Mouse (Mus musculus): ENCODE measurements around the gene Runx2.
A peak's percentile ranks its signal among the peaks of the same experiment; 100 is the strongest.

Gene Runx2

DNA sequence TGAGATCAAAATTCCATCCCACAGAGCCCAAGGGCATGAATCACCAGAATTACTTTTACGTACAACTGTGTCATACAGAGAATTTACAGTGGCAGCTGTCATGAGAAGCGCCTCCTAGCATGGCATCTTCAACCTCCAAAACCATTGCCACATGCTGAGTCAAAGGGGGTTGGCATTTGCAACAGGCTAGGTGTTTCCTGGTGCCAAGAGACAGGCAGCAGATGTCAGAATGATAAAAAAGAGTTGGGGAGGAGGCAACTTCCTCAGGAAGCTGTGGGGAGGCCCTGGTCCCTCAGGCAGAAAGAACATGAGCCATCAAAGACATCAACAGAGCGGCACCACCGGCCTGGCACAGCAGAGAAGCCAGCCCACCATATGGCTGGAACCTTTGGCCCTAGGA lies 160.1 kb downstream of the Runx2 start:
- no peak for DNase-seq

DNA sequence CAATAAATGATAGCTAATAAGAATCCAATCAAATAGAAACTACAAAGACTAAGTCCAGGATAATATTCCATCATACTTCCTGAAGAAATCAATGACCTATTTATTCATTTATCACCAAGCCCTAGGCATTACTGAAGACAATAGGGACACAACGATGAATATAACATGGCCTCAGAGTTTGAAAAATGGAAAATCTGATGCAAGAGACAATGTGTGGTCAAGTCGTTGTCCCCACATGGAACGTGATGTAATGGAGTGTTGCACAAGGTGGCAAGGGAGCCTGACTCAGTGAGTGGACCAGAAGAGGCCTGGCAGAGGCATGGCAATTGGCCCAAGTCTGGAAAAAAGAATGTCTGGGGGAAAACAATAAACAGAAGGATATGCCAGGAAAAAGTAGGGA lies 161.5 kb downstream of the Runx2 start:
- no peak for DNase-seq

DNA sequence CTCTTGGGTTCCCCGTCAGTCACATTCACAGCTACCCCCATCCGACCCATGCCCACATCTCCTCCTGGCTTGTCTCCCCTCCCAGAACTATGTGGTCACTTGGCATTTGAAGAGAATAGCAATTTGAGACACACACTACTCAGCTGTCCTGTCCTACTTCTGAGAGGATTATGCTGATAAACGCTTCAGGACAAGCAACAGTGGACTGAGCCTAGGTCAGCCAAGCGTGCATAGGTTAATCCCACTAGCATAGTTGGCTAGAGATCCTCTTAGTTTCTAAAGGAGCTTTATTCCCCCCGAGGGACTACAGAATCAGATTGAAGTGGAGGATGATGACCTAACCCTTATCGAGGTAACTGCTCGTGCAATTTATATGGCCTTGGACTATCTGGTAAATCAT lies 162.5 kb downstream of the Runx2 start:
- DNase-seq = no peak

DNA sequence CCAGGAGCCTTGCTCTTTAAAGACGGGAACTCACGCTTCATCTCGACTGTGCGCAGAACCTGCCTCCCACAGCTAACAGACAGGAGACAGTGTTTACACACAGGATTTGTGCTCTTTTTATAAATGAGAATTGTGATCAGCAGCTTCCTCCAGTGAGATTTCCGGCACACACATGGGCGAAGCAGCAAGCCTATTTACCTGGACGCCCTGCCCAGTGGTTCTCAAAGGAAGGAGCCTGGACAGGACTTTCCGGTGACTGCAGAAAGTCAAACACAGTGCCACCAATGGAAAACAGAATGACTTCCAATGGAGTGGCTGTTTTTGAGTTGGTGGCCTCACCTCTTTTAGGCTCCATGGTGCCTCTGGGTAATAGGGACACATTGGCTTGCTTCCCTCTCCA lies 163.0 kb downstream of the Runx2 start:
- no peak for DNase-seq

DNA sequence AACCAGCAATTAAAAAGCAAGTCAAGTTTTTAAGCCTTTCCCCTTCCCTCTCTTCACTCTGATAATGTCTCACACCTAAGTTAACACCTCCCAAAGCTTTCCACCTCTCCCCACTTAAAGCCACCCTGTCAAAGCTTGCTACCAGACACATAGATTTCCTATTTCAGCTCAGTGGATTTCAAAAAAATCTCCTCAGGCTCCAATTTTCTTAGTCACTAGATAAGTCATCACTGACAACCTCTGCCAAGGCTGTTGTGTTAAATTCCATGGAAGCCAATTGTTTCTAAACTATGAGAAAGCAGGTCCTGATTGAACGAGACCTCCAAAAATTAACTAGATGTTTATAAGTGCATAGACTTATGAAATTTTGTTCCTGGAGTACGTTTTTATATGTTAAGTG lies 164.2 kb downstream of the Runx2 start:
- no peak for DNase-seq

DNA sequence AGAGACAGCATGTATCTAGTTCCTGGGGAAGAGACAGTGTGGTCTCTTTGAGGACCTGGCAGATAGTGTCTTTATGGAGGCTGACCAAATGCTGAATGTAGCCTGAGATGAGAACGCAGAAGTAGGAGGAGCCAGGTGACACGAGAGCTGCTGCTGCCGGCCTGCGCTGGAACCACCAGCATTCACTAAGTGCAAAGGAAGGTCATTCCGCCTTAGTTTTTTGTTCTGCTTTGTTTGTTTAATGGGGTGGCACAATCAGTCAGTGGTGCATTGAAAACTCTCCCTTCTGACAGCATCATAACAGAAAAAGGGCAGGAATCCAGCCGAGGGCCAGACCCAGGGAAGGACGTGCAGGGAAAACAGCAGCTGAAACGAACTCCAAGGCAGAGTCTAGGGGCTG lies 165.5 kb downstream of the Runx2 start:
- no peak for DNase-seq

DNA sequence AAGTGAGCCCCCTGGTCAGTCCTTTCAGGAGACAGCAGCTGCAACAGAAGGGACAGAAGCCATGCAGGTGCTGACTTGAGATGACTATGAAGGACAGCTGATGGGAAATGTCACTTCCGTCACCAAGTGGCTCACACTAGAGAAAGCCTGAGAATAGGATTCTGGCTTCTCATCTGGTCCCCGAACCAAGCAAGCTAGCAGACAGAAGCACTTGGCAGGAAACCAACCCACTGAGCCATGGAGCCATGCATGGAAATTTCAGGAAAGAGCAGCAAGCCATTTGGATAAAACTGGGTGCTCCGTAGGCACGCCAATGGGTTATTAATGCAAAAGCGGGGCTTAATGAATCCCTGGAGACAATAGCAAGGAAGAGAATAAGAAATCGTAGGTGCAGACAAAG lies 166.7 kb downstream of the Runx2 start:
- DNase-seq = no peak

DNA sequence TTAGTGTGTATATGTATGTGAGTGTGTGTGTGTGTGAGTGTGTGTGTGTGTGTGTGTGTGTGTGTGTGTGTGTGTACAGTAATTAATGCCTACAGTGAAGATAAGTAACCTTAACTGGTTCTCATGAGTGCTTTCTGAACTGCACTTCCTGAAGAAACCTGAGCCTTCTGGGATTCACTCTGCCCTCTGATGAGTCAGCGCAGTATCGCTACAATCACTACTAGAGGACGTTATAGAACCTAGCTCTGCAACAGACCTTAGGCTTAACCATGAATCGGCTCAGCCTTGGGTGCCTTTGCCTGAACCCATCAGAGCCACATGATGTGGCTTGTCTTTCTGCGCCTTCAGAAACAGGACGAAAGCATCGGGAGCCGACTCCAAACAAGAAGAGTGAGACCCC lies 169.5 kb downstream of the Runx2 start:
- no peak for DNase-seq

DNA sequence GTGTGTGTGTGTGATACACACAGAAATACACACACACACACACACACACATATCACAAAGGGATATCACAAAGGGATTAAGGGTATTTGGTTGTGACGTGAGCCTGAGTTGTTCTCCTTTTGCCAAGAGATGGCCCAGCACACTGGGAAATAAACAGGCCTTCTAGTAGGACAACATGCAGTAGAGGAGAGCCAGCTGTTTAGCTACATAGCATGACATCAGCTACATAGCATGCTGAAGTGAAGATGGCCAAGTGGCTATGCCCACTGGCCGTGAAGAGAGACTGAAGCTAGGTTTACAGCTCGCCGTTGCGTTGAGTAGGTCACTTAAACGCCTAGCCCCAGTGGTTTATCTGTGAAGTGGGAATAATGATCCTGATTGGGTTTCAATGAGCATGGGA lies 171.3 kb downstream of the Runx2 start:
- DNase-seq = no peak

DNA sequence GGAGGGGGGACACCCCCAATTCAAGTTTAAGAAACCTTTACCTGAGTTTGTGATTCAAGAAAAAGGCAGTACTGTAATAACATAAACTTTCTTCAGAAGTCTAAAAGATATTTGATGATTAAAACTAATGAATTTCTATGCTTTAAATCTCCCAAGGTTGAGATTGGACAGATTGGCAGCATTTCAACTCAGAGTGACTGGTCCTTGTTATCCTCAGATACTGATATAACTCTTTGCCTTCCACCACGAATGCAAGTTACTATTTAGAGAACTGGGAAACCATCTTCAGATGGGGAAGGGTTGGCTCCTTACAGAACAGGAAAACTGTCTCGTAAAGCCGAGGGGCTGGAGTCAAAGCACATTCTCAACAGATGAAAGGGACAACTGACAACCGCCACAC lies 172.5 kb downstream of the Runx2 start:
- DNase-seq = no peak

DNA sequence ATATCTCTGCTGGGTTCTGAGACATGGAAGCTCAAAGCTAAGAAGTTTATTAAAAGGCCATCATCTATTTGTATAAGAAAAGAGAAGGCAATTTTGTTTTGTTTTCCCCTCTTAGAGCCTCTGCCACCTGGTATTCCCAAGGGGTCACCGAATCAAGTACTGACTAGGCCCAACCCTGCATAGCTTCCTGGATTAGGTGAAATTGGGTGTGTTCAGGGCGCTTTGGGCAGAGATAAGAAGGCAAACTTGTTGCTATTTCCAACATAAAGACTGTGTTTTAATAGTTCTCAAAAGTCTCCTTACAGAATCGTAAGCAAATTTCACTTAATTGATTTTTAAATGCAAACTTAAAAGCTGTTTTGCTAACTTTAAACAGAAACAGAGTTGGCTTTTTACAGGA lies 173.7 kb downstream of the Runx2 start:
- DNase-seq = no peak

DNA sequence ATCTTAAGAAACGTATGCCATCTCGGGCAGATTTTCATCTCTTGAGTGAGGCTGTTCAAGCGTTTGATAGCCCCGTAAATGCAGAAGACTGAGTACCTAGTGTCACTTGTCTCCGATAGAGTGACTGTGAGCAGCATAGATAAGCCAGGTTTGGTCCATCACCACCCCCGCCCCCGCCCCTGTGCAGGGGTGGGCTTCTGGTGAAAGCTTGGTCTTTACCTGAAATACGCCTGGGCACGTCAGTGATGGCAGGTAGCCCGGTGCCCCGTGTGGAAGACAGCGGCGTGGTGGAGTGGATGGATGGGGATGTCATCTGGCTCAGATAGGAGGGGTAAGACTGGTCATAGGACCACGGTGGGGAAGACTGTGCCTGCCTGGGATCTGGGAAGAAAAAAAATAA lies 175.2 kb downstream of the Runx2 start:
- DNase-seq = no peak

DNA sequence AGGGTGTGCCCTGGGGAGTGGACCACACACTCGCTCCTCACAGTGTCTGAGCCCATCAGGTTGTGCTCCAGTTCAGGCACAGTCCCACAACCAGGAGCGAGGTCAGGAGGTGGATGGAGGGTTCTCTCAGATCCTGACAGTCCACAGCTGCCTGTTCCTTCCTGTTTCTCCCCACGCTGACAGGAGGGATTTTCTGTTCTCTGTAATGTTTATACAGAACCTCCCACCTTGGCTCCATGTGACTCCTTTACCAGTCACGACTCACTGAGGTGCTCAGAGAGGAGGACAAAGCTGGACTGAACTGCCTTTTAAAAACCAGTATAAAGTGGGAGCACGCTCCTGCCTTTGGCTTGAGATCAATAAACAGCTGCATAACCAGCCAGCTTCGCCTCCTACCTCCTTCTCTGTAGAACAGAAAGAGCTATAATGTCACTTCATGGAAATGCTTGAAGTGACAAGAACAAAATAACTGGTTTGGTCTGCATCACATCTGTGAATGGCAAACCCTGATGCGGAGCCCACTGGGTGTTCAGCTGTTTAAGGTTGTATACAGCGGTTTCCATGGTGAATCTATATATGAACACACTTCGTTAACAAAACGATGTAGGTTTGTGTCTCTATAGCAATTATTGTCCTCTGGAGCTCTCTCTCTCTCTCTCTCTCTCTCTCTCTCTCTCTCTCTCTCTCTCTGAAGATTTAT lies 177.3 kb downstream of the Runx2 start:
- DNase-seq = no peak

DNA sequence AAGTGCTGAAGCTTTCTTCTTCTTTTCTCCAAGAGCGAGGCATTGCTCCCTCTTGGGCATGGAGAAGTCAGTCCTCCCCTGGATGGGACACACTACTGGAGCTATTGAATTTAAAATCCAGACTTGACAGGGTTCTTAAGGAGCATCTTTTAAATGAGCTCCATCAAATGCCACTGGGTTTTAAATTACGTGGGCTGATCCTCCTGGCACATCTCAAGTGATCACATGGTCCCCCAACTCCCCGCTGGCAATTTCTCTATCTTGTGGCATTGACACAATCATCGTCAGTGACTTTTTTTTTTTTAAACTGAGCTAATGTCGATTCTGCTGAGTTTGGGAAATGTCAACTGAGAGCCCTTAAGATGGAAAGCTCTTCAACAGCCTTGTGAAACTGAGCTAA lies 180.1 kb downstream of the Runx2 start:
- no peak for DNase-seq

DNA sequence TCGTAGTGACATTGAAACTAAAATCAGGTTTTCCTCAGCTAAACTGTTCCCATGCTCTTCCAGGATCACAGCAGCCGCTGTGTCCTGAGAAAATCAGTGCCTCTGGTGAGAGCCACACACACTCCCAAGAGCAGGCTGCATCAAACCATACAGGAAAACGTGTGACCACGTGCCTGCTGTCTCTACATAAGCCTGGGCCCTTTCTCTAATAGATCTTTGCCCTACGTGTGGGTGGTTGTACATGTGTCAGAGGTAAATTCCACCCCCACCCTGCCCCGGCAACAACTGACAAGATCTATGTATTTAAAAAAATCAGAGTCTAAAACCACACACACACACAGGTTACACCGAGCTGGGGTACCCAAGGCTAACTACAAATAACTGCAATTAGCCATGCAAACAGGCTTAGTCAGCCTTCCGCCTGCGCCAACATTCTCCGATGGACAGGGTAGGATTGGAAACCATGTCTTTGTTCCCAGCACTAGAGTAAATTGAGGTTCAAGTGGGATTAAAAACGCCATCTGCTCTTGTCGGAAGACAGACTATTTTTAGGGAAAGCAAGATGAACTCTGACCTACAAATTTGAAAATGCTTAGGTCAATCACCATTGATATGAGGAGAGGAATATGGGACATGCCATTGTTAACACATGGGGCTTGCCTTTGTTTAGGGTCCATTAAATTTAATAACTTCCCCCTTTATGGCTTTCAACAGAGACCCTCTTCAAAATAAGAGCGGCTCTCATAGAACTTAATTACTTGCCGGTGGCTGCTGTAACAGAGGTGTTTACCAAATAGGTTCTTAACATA lies 180.8 kb downstream of the Runx2 start:
- DNase-seq = no peak

DNA sequence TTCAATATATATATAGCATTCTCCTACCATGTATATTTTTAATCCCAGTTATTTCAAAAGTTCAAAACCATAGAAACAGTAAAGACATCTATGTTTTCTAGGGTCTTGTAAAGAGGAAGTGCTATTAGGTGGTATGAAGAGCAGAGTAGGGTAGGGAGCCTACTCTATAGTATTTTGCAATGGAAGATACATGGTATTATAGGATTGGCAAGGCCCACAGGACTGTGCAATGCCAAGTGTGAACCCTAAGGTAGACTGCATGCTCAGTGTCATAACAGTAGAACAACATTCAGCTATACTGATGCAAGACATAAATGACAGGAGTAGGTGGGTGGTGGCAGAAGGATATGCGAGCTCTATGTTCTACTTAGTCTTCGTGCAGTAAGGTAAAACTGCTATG lies 181.7 kb downstream of the Runx2 start:
- DNase-seq = no peak

DNA sequence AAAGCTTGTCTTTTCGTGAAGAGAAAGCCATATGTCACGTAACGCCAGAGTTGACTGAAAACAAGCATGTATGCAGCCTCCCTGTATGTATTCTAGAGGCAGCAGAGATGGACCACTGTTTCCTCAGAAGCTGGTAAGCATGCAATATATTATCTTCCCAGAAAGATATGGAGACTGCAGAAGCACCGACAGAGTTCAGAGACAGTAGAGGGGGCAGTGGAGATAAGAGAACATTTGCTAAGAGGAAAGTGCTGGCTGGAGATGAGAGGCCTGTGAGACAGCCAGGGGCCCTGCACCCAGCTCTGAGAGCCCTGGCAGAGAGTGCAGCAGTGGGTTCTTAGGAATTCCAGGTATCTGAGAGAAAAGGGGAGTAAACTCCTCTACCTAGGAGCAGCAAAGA lies 182.3 kb downstream of the Runx2 start:
- no peak for DNase-seq

DNA sequence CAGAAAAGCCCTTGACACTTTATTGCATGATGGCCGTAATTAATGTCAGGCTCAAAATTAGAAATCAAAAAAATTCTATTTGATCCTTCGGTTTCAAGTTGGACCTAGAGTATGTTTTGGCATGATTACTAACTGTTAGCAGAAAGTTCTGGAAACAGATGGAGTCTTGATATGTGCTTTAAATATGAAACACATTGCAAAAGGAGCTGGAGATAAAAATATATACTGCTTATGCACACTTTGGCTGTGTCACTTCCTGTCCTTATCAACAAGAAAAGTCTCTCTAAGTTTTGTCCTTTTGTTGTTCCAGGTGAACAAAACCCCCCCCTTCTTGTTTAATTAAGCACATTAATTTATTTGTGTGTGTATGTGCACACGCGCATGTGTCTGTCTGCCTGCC lies 183.0 kb downstream of the Runx2 start:
- DNase-seq = no peak

DNA sequence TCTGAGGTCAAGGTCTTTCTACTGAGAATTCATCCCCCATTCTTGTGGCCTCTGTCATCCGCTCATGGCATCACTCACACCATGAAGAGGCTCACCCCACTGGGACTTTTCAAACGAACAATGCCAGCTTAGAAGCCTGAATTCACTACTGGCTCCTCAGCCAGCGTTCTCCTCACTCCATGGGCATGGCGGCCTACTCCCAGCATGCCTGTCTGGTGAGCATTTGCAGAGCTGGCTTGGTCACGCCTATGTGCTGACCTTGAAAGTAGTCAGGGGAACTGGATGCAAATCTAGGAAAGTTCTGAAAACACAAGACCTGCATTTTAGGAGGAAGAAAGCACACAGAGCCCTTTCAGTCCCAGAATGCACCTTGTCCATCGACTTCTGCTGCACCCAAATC lies 187.3 kb downstream of the Runx2 start:
- DNase-seq = no peak

DNA sequence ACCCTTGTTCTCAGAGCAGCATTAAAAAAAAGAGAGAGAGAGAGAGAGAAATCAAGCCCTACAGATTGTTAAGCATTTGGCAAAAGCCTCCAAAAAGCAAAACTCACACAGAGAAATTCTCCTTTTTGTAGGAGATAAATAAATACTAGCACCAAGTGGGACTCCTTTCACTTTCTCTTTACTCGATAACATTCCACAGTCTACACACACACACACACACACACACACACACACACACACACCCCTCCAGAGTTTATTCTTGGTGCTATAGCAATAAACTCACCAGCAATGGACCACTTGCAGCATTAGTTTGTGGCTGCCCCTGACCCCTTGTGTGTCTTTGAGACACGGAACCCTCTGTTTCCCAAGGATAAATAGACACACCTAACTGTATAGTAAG lies 190.9 kb downstream of the Runx2 start:
- DNase-seq = no peak

DNA sequence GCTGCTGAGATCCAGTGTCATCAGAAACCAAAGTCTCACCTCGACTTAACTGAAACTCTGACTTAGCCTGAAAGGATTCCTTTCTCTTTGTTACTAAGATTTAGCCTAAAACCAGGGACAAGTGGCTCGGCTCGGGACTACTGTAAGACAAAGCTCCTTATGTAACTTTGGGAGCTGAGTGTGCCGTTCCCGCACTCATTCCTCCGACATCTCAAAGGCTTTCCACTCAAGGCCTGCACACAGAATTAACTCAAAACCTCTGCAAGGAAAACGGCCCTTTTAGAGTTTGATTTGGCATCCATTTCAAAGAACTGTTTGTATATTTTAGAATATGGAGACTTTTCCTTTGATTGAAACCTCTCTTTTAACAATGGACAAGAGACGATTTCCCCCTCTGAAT lies 191.3 kb downstream of the Runx2 start:
- no peak for DNase-seq

DNA sequence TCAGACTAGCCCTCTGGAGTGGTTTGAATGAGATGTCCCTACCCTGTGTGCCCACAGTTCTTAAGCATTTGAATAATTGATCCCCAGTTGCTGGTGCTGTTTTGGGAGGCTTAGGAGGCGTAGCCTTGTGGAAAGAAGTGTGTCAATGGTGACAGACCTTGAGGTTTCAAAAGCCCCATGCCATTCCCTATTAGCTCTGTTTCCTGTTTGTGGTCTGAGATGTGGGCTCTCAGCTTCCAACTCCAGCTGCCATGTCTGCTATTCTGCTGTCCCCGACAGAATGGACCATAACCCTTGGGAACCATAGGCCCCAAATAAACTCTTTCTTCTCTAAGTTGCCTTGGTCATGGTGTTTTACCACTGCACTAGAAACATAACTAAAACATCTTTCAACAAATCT lies 194.1 kb downstream of the Runx2 start:
- no peak for DNase-seq

DNA sequence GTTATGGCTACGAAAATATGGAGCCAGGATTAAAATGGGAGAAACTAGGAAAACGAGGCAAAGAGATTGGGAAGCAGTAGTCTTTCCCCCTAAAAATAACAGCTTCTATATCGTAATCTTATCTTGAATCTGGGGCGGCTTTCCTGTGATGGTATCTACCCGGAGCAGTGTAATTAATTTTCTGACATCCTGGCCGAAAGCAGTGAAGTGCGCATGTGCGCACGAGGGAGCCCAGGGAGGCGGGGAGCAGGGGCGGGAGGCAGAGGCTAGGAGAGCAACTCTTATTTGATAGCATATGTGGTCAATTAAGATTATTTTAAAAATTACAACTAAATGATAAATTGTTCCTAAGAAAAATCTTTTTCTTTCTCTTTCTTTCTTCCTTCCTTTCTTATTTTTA lies 195.9 kb downstream of the Runx2 start:
- peak; percentile 61 for DNase-seq

DNA sequence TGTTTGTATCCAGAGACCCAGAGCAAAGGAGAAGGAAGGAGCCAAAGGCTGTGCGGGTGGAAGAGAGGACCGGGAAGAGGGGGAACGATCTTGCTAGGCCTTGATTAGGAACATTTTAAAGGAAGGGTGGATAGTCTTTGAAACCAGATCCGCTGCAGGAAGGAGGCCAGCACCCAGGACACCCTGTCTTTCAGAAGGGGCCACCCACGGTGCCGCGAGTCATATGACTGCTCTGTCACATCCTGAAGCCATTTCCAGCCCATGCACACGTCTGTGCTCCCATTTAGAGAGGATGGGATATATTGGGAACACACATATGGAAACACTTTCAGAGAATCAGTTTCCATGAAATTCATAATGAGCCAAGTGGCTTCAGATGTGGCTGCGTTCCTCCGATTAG lies 196.4 kb downstream of the Runx2 start:
- peak; percentile 63 for DNase-seq

DNA sequence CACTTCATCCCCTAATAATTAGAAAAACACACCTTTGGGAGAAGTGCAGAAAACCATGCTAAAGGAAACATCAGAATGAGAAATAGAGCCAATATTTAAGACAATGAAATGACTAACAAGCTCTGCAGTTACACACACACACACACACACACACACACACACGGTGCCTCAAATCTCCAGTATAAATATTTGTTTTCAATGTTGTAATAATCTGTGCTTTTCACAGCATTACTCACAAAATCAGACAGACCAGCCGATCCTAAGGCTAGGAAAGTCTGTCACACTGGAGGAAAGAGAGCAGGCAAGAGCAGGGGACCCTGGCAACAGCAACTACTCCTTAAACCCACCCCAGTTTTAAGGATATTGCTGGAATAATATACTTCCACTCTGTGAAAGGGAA lies 196.9 kb downstream of the Runx2 start:
- DNase-seq = no peak
